Mouse (Mus musculus) midbrain, embryonic 11.5 days (tissue): ENCODE results near the gene Gm884. TPM values are rescaled to one million over a fixed set of nuclear protein-coding genes. Genes with fewer than 3 reads are reported as not detected.

Source experiments
- ATAC-seq: fragments of 200-750 bp; cut with Nextera tagmentation; 2 replicates; pipeline ENCODE4 v1.8.0; 2017; ENCODE audit warnings: moderate TSS enrichment, moderate library complexity; ENCODE audit not compliant: low FRiP score
- DNase-seq: peaks from one replicate; pipeline ENCODE4 v3.0.0; 2015; ENCODE audit warnings: low spot score; ENCODE audit errors: missing footprints
- H3K27ac ChIP-seq: fragments of 300-500 bp; sonication (generic); 2 replicates; pipeline ENCODE4 v1.5.1; 2014; ENCODE audit warnings: low read depth, low read length
- H3K27me3 ChIP-seq: fragments of 300-500 bp; sonication (generic); 2 replicates; pipeline ENCODE4 v1.6.1; 2014; ENCODE audit warnings: mild to moderate bottlenecking, low read length, moderate library complexity, mixed read lengths; ENCODE audit not compliant: control insufficient read depth, insufficient read depth
- H3K36me3 ChIP-seq: fragments of 300-500 bp; sonication (generic); 2 replicates; pipeline ENCODE4 v1.6.1; 2014; ENCODE audit warnings: mild to moderate bottlenecking, low read length, moderate library complexity, mixed read lengths; ENCODE audit not compliant: control insufficient read depth, insufficient read depth
- H3K4me1 ChIP-seq: fragments of 300-500 bp; sonication (generic); 2 replicates; pipeline ENCODE4 v1.6.1; 2014; ENCODE audit warnings: low read length; ENCODE audit not compliant: control insufficient read depth, insufficient read depth
- H3K4me2 ChIP-seq: fragments of 300-500 bp; sonication (generic); 2 replicates; pipeline ENCODE4 v1.6.1; 2014; ENCODE audit warnings: mild to moderate bottlenecking, moderate library complexity
- H3K4me3 ChIP-seq: fragments of 300-500 bp; sonication (generic); 2 replicates; pipeline ENCODE4 v1.5.1; 2014; ENCODE audit warnings: low read depth, low read length
- H3K9ac ChIP-seq: fragments of 300-500 bp; sonication (generic); 2 replicates; pipeline ENCODE4 v1.6.1; 2014; ENCODE audit warnings: low read length
- H3K9me3 ChIP-seq: fragments of 300-500 bp; sonication (generic); 2 replicates; pipeline ENCODE4 v1.6.1; 2016; ENCODE audit warnings: low read length; ENCODE audit not compliant: control insufficient read depth
- WGBS: fragments of 180-500 bp; shearing (Covaris S2); extraction: QIAGEN DNeasy Blood & Tissue Kit; methylation state at CpG from one replicate; pipeline ENCODE4 v1.1.7; 2014; 5-methylcytosine and 5-hydroxymethylcytosine counted together
- polyA plus RNA-seq: library from polyadenylated mRNA; unstranded; fragments of >200 nt; fragmentation: Nextera tagmentation; extraction: Ambion mirVana; gene quantifications from 2 replicates; pipeline ENCODE4 v1.2.1, GENCODE M21; 2014

Gm884 gene
- polyA plus RNA-seq, 1 experiment from 2014 or later: not detected

GRCm38 (mm10) chr11:103639407-103639946, 18.5 kb upstream of the Gm884 start:
- peak; percentile 93 for DNase-seq
- ATAC-seq: no peak
- Histone ChIP-seq H3K27ac (no peak overlapping the region), H3K36me3 (no peaks in the 10 kb centered on the region), H3K9me3 (no peaks in the 10 kb centered on the region), H3K4me1 (no peaks in the 10 kb centered on the region), H3K9ac (no peak overlapping the region), H3K4me2 (peak overlapping the region; percentile 27; the same call in 1 of the 2 replicates), H3K4me3 (no peak overlapping the region), H3K27me3 (no peaks in the 10 kb centered on the region; the same call in 1 of the 2 replicates)
- 5% methylated on average over 10 of the region's 10 CpGs for WGBS

GRCm38 (mm10) chr11:103638790-103639189, 17.9 kb upstream of the Gm884 start, which contains the start of gene Lyzl6:
Lyzl6 (minus strand) TSS chr11:103638890.
- Histone ChIP-seq H3K27ac (no peak within 1 kb of the TSS), H3K9me3 (no peaks in the 10 kb centered on the region), H3K4me3 (no peak within 1 kb of the TSS), H3K9ac (no peak within 1 kb of the TSS), H3K4me1 (no peaks in the 10 kb centered on the region), H3K36me3 (no peaks in the 10 kb centered on the region), H3K27me3 (no peaks in the 10 kb centered on the region; the same call in 1 of the 2 replicates), H3K4me2 (peak within 1 kb of the TSS; percentile 27; the same call in 1 of the 2 replicates)
- WGBS: 78% methylated on average over 3 of the region's 3 CpGs
- DNase-seq (peak; percentile 61), ATAC-seq (no peak)

DNA sequence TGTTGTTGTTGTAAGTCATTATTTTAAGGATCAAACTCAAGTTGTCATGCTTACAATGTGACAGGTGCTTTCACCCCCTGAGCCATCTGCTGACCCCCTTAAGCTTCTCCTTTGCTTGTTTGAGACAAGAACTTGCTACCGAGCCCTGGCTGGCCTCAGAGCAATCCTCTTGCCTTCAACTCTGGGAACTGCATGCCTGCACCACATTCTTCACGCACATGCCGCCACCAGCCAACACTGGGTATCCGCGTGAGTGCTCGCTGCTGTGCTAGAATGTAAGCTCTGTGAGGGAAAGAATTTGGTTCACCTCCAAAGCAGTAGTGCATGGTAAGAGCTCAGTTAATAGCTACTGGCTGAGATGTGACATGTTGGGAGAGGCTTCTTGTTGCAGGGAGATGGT, 15.3 kb upstream of the Gm884 start:
- Histone ChIP-seq H3K4me2 (no peak overlapping the region), H3K27ac (no peak overlapping the region), H3K9ac (no peak overlapping the region), H3K27me3 (no peaks in the 10 kb centered on the region; the same call in 1 of the 2 replicates), H3K4me1 (no peaks in the 10 kb centered on the region), H3K9me3 (no peaks in the 10 kb centered on the region), H3K36me3 (no peaks in the 10 kb centered on the region), H3K4me3 (no peak overlapping the region)
- WGBS: 82% methylated on average over 6 of the region's 6 CpGs
- DNase-seq: no peak
- no peak for ATAC-seq

DNA sequence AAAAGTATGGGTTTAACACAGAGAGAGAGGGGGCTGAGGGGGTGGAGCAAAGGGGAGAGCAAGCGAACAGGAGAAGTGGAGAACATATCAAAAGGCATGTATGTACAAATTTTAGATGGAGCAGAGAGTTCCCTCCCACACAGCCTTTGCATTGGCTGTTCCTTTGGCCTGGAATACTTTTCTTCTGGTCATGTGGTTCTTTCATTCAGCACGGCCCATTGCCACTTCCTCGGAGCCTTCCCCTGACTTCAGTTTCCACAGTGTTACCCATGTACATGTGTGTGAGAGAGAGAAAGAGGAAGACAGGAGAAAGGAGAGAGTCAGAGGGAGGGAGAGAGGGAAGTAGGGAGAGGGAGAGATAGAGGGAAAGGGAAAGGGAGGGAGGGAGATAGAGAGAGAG, 14.5 kb upstream of the Gm884 start:
- H3K27me3 ChIP-seq: no peaks in the 10 kb centered on the region; the same call in 1 of the 2 replicates
- WGBS: 86% methylated on average over 3 of the region's 3 CpGs
- DNase-seq: peak; percentile 61
- no peaks in the 10 kb centered on the region for H3K36me3 ChIP-seq
- H3K9ac ChIP-seq: no peak overlapping the region
- no peak for ATAC-seq
- no peaks in the 10 kb centered on the region for H3K4me1 ChIP-seq
- no peak overlapping the region for H3K4me2 ChIP-seq
- H3K27ac ChIP-seq: no peak overlapping the region
- H3K9me3 ChIP-seq: no peaks in the 10 kb centered on the region
- no peak overlapping the region for H3K4me3 ChIP-seq

GRCm38 (mm10) chr11:103634806-103635205, 13.9 kb upstream of the Gm884 start:
- H3K27me3 ChIP-seq: no peaks in the 10 kb centered on the region; the same call in 1 of the 2 replicates
- no peak overlapping the region for H3K9ac ChIP-seq
- H3K36me3 ChIP-seq: no peaks in the 10 kb centered on the region
- no peaks in the 10 kb centered on the region for H3K9me3 ChIP-seq
- no peak overlapping the region for H3K4me3 ChIP-seq
- 86% methylated on average over 7 of the region's 7 CpGs for WGBS
- DNase-seq: peak; percentile 33
- H3K4me2 ChIP-seq: no peak overlapping the region
- H3K27ac ChIP-seq: no peak overlapping the region
- H3K4me1 ChIP-seq: no peaks in the 10 kb centered on the region
- ATAC-seq: no peak

DNA sequence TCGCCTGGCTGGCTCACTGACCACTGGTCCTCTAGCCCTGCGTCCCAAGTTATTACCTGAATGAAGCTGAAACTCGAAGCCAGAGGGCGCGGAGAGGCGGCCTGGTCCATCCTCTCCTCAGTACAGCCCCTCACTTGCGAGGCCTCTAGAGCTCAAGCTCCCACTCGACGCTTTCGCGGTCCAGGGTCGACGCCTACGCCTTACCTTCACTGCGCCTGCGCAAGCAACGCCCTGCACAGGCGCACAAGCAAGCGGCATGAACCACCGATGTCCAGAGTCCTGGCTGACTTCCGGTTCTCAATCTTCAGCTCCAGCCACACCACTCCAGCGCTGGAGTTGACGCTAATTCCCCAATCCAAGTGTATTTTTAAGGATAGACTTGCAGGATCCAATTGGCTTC, 6.5 kb upstream of the Gm884 start:
- Histone ChIP-seq H3K27ac (no peak overlapping the region), H3K9me3 (no peaks in the 10 kb centered on the region), H3K9ac (no peak overlapping the region), H3K4me2 (no peak overlapping the region), H3K4me3 (no peak overlapping the region), H3K36me3 (no peaks in the 10 kb centered on the region), H3K27me3 (no peaks in the 10 kb centered on the region), H3K4me1 (no peaks in the 10 kb centered on the region)
- 81% methylated on average over 23 of the region's 23 CpGs for WGBS
- DNase-seq (no peak), ATAC-seq (no peak)

DNA sequence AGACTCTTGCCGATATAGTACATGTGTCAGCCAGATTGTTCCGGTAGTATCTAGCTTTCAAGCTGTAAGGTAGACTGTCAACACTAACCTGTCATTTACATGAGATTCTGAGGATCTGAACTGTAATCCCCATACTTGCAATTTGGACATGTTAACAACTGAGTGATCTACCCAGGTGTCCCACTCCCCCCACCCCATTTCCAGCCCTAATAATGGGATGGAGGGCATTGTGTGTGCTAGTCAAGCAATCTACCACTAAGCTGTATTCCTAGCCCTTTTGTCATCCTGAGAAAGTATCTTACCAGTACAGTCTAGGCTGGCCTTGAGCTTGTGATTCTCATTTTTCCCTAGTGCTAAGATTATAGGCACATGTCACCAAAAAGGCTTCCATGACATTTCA, 10.2 kb downstream of the Gm884 start:
- WGBS: 95% methylated on average over 2 of the region's 2 CpGs
- H3K4me2 ChIP-seq: no peak overlapping the region

DNA sequence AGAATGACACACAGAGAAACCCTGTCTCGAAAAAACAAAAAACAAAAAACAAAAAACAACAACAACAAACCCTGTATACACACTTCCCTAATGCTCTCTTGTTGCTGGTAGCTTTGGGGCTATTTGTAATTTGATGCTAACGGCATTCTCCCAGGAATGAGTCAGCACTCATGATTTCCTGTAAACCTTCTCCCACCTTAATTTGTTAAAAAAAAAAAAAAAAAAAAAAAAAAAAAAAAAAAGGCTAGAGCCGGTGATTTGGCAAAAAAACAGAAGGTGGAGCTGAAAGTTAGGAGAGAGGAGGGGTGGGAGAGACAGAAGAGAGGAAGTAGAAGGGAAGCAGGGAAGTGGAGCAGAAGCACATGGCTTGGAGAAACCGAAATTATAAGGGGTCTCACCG, 14.3 kb downstream of the Gm884 start:
- Histone ChIP-seq H3K36me3 (no peaks in the 10 kb centered on the region), H3K4me2 (no peak overlapping the region), H3K9ac (no peak overlapping the region), H3K27ac (no peak overlapping the region), H3K27me3 (no peaks in the 10 kb centered on the region), H3K9me3 (no peaks in the 10 kb centered on the region), H3K4me1 (no peaks in the 10 kb centered on the region), H3K4me3 (no peak overlapping the region)
- 71% methylated on average over 5 of the region's 5 CpGs for WGBS
- DNase-seq (no peak), ATAC-seq (no peak)

More for the DNA sequence above, 10.2 kb downstream of the Gm884 start:
- no peak overlapping the region for H3K9ac ChIP-seq
- ATAC-seq (no peak), DNase-seq (no peak)
- H3K27me3 ChIP-seq: no peaks in the 10 kb centered on the region
- no peaks in the 10 kb centered on the region for H3K36me3 ChIP-seq
- H3K4me1 ChIP-seq: no peaks in the 10 kb centered on the region
- no peak overlapping the region for H3K27ac ChIP-seq
- H3K4me3 ChIP-seq: no peak overlapping the region
- H3K9me3 ChIP-seq: no peaks in the 10 kb centered on the region

GRCm38 (mm10) chr11:103578339-103578738, 42.6 kb downstream of the Gm884 start:
- Histone ChIP-seq H3K27ac (no peak overlapping the region), H3K36me3 (no peaks in the 10 kb centered on the region), H3K9ac (no peak overlapping the region), H3K4me2 (no peak overlapping the region), H3K27me3 (no peaks in the 10 kb centered on the region), H3K4me1 (no peaks in the 10 kb centered on the region), H3K4me3 (no peak overlapping the region), H3K9me3 (no peaks in the 10 kb centered on the region; the same call in 1 of the 2 replicates)
- ATAC-seq: no peak
- WGBS: 94% methylated on average over 11 of the region's 11 CpGs
- DNase-seq: no peak
